Mouse (Mus musculus): ENCODE data around the gene Cd46. TPM values are rescaled to one million over a fixed set of nuclear protein-coding genes. Genes with fewer than 3 reads are reported as not detected.
A peak's percentile ranks its signal among the peaks of the same experiment; 100 is the strongest.

Gene Cd46
- total and polyA plus RNA-seq, 3 experiments = 0.50 to 1.3 TPM; not detected in 1

GRCm38 (mm10) chr1:195132070-195132469 lies 40.0 kb upstream of the Cd46 start (continued):
- TF ChIP-seq ZKSCAN1 (IDR thresholded peaks at IDR 0.05; ENCODE audit: low read depth, low read length) = no peak; the same call in 1 of the 2 replicates
- no peak for TF ChIP-seq UBTF (IDR thresholded peaks at IDR 0.05; ENCODE audit: borderline replicate concordance, insufficient read depth, low read depth, low read length)
- no peak for TF ChIP-seq ETS1 (IDR thresholded peaks at IDR 0.05; ENCODE audit: low read depth, low read length)

- Histone ChIP-seq H3K79me2 (ENCODE audit: control insufficient read depth, insufficient read depth, low read length, poor library complexity) (peaks cover 13% of the 10 kb centered on the region), H3K27me3 (ENCODE audit: control insufficient read depth in 1 of 2, insufficient read depth in 2 of 2, low read length in 2 of 2) (no peaks in the 10 kb centered on the region), H3K27ac (ENCODE audit: control insufficient read depth, low read depth, low read length) (peak overlapping the region; percentile 98), H3K4me3 (ENCODE audit: control insufficient read depth in 1 of 2, insufficient read depth in 1 of 2, low read depth in 2 of 2, low read length in 2 of 2) (peak overlapping the region; percentile 66 to 90), H3K36me3 (ENCODE audit: control insufficient read depth in 1 of 2, insufficient read depth in 2 of 2, low read length in 2 of 2) (peaks cover 24 to 30% of the 10 kb centered on the region in 2 experiments), H3K9ac (ENCODE audit: control insufficient read depth, low read depth, low read length, poor library complexity, severe bottlenecking) (peak overlapping the region; percentile 91), H3K4me1 (ENCODE audit: control insufficient read depth in 1 of 2, insufficient read depth in 2 of 2, low read length in 2 of 2) (peaks cover 6% of the 10 kb centered on the region in 2 experiments), H3K9me3 (replicated peaks; ENCODE audit: insufficient read depth, low read length) (no peaks in the 10 kb centered on the region)
- no peak for DNase-seq (ENCODE audit: low read depth, low spot score)
- no peak for TF ChIP-seq USF1 (IDR thresholded peaks at IDR 0.05; ENCODE audit: low read depth, low read length)
- no peak for TF ChIP-seq MAX (IDR thresholded peaks at IDR 0.05; ENCODE audit: low read length)
- TF ChIP-seq TAL1 (IDR thresholded peaks at IDR 0.05; ENCODE audit: low read length) = no peak
- no peak for TF ChIP-seq ZNF384 (IDR thresholded peaks at IDR 0.05; ENCODE audit: low read depth, low read length)
- no peak; the same call in 1 of the 2 replicates for TF ChIP-seq MXI1 (IDR thresholded peaks at IDR 0.05; ENCODE audit: low read depth, low read length)
- TF ChIP-seq BHLHE40 (IDR thresholded peaks at IDR 0.05; ENCODE audit: borderline replicate concordance, low read depth, low read length) = peak; percentile 57
- TF ChIP-seq SIN3A (IDR thresholded peaks at IDR 0.05; ENCODE audit: low read length) = peak; percentile 83
- 0 out of 2 replicates have a peak, but pooled peaks have one; percentile 84 for TF ChIP-seq POLR2AphosphoS2 (IDR thresholded peaks at IDR 0.05; ENCODE audit: low read length)
- TF ChIP-seq EP300 (IDR thresholded peaks at IDR 0.05; ENCODE audit: low read depth in 1 of 2, low read length in 2 of 2) = peak; percentile 3 to 67; a peak in 3 of 4 replicates
- no peak for TF ChIP-seq KAT2A (conservative IDR thresholded peaks at IDR 0.05; ENCODE audit: low read depth, low read length)
- no peak for TF ChIP-seq NRF1 (IDR thresholded peaks at IDR 0.05; ENCODE audit: insufficient read depth, low read depth, low read length, poor library complexity, severe bottlenecking)
- TF ChIP-seq USF2 (IDR thresholded peaks at IDR 0.05; ENCODE audit: borderline replicate concordance in 1 of 2, insufficient read depth in 1 of 2, low read depth in 1 of 2, low read length in 2 of 2) = no peak
- TF ChIP-seq CHD1 (IDR thresholded peaks at IDR 0.05; ENCODE audit: low read depth, low read length) = peak; percentile 89; the same call in 1 of the 2 replicates
- TF ChIP-seq ZKSCAN1 (IDR thresholded peaks at IDR 0.05; ENCODE audit: low read depth, low read length) = no peak
These were observed 39.6 kb upstream of the Cd46 start for GRCm38 (mm10) chr1:195131675-195132015.

All from MEL (cell line).